Mouse (Mus musculus) CH12.LX (cell line): ENCODE measurements at regions not wholly inside any gene's neighbourhood (a gene's known extent, or its start where the extent isn't known, plus 50 kb on each side); places are given as distances from the start of the nearest gene placed in this dataset.

Experiments
- DNase-seq: peaks from one replicate; pipeline ENCODE4 v3.0.0-alpha.2; 2013; ENCODE audit errors: extremely low read depth
- H3K27ac ChIP-seq: 2 replicates; pipeline ENCODE4 v1.5.1; 2012; ENCODE audit warnings: low read depth, mild to moderate bottlenecking, control low read depth, moderate library complexity; ENCODE audit not compliant: insufficient read depth
- H3K27me3 ChIP-seq: replicated peaks from 2 replicates; pipeline ENCODE3; 2012; ENCODE audit warnings: inconsistent platforms
- H3K36me3 ChIP-seq, 2 experiments: replicated peaks in 1 of 2; 2 replicates each; pipeline versions ENCODE3 to v1.6.1; 2012; ENCODE audit warnings: inconsistent platforms in 1 of 2, low read length in 1 of 2, mild to moderate bottlenecking in 1 of 2, mixed read lengths in 1 of 2, moderate library complexity in 1 of 2; ENCODE audit not compliant: control insufficient read depth in 1 of 2, insufficient read depth in 1 of 2
- H3K4me1 ChIP-seq, 2 experiments: 2 replicates each; pipeline ENCODE4 v1.6.1; 2012; ENCODE audit warnings: inconsistent platforms in 1 of 2, moderate library complexity in 1 of 2; ENCODE audit not compliant: insufficient read depth in 2 of 2, control insufficient read depth in 1 of 2
- H3K4me2 ChIP-seq: 2 replicates; pipeline ENCODE4 v1.6.1; 2012; ENCODE audit warnings: low read depth, mild to moderate bottlenecking, control low read depth; ENCODE audit not compliant: poor library complexity, insufficient read depth, severe bottlenecking
- H3K4me3 ChIP-seq, 3 experiments: fragments of 150-350 bp in 1 of 3; sonication (generic) in 1 of 3; replicated peaks in 1 of 3; 2 replicates each; pipeline versions ENCODE3 to v1.5.1; 2011 to 2012; ENCODE audit warnings: low read depth in 2 of 3, low read length in 2 of 3, mild to moderate bottlenecking in 2 of 3, moderate library complexity in 2 of 3, control low read depth in 1 of 3, improper control_type of control experiment in 1 of 3, inconsistent platforms in 1 of 3, mixed read lengths in 1 of 3; ENCODE audit not compliant: poor library complexity in 1 of 3
- H3K79me2 ChIP-seq: replicated peaks from 2 replicates; pipeline ENCODE4 v1.6.1; 2012; ENCODE audit warnings: mild to moderate bottlenecking, moderate library complexity; ENCODE audit not compliant: control insufficient read depth, poor library complexity, insufficient read depth, severe bottlenecking; ENCODE audit errors: extremely low read depth
- H3K9ac ChIP-seq: 2 replicates; pipeline ENCODE4 v1.6.1; 2012; ENCODE audit warnings: low read depth, mild to moderate bottlenecking, control low read depth, moderate library complexity; ENCODE audit not compliant: insufficient read depth
- H3K9me3 ChIP-seq: replicated peaks from 2 replicates; pipeline ENCODE3; 2012; ENCODE audit warnings: low read length, inconsistent platforms, mixed read lengths
- CHD1 ChIP-seq: IDR thresholded peaks from 2 replicates; pipeline ENCODE4 v1.6.1; 2012; ENCODE audit warnings: low read depth, low read length, improper control_type of control experiment, inconsistent platforms
- CHD2 ChIP-seq: IDR thresholded peaks from 2 replicates; pipeline ENCODE4 v1.6.1; 2011; ENCODE audit warnings: low read length, improper control_type of control experiment
- CTCF ChIP-seq, 2 experiments: IDR thresholded peaks in 1 of 2; conservative IDR thresholded peaks in 1 of 2; 2 replicates each; pipeline ENCODE4 v1.5.1; 2011 to 2012; ENCODE audit warnings: low read depth in 2 of 2, low read length in 2 of 2, improper control_type of control experiment in 1 of 2, inconsistent platforms in 1 of 2, mild to moderate bottlenecking in 1 of 2, moderate library complexity in 1 of 2
- E2F4 ChIP-seq: IDR thresholded peaks from 2 replicates; pipeline ENCODE4 v1.6.1; 2011; ENCODE audit warnings: low read depth, low read length, improper control_type of control experiment; ENCODE audit not compliant: insufficient replicate concordance
- ETS1 ChIP-seq: conservative IDR thresholded peaks from 2 replicates; pipeline ENCODE4 v1.6.1; 2012; ENCODE audit warnings: low read depth, mild to moderate bottlenecking, inconsistent platforms, low read length, improper control_type of control experiment, moderate library complexity
- HCFC1 ChIP-seq: IDR thresholded peaks from 2 replicates; pipeline ENCODE4 v1.6.1; 2012; ENCODE audit warnings: low read depth, mild to moderate bottlenecking, inconsistent platforms, low read length, improper control_type of control experiment
- IRF4 ChIP-seq: IDR thresholded peaks from 2 replicates; pipeline ENCODE4 v1.6.1; 2014; ENCODE audit warnings: low read depth, mild to moderate bottlenecking, inconsistent platforms, low read length, improper control_type of control experiment
- JUN ChIP-seq: IDR thresholded peaks from 2 replicates; pipeline ENCODE4 v1.6.1; 2011; ENCODE audit warnings: low read depth, mild to moderate bottlenecking, low read length, improper control_type of control experiment, moderate library complexity; ENCODE audit not compliant: insufficient read depth
- JUND ChIP-seq: conservative IDR thresholded peaks from 2 replicates; pipeline ENCODE4 v1.6.1; 2011; ENCODE audit warnings: low read depth, low read length, improper control_type of control experiment
- KAT2A ChIP-seq: IDR thresholded peaks from 2 replicates; pipeline ENCODE4 v1.6.1; 2012; ENCODE audit warnings: low read length, improper control_type of control experiment, inconsistent platforms; ENCODE audit not compliant: insufficient replicate concordance
- MAZ ChIP-seq: IDR thresholded peaks from 2 replicates; pipeline ENCODE4 v1.6.1; 2012; ENCODE audit warnings: low read depth, mild to moderate bottlenecking, inconsistent platforms, low read length, improper control_type of control experiment, moderate library complexity
- MXI1 ChIP-seq: IDR thresholded peaks from 2 replicates; pipeline ENCODE4 v1.6.1; 2011; ENCODE audit warnings: mild to moderate bottlenecking, low read depth, low read length, improper control_type of control experiment
- NELFE ChIP-seq: IDR thresholded peaks from 2 replicates; pipeline ENCODE4 v1.6.1; 2011; ENCODE audit warnings: low read depth, low read length, improper control_type of control experiment
- PAX5 ChIP-seq: IDR thresholded peaks from 2 replicates; pipeline ENCODE4 v1.6.1; 2012; ENCODE audit warnings: low read length, inconsistent platforms, mixed read lengths
- POLR2AphosphoS2 ChIP-seq: IDR thresholded peaks from 2 replicates; pipeline ENCODE4 v1.6.1; 2011; ENCODE audit warnings: low read depth, low read length, improper control_type of control experiment
- RAD21 ChIP-seq: IDR thresholded peaks from 2 replicates; pipeline ENCODE4 v1.6.1; 2011; ENCODE audit warnings: low read depth, mild to moderate bottlenecking, low read length, improper control_type of control experiment, moderate library complexity
- RCOR1 ChIP-seq: conservative IDR thresholded peaks from 2 replicates; pipeline ENCODE4 v1.6.1; 2012; ENCODE audit warnings: low read depth, mild to moderate bottlenecking, inconsistent platforms, low read length, improper control_type of control experiment
- SMC3 ChIP-seq: IDR thresholded peaks from 2 replicates; pipeline ENCODE4 v1.6.1; 2011; ENCODE audit warnings: low read depth, low read length, improper control_type of control experiment
- TBP ChIP-seq: conservative IDR thresholded peaks from 2 replicates; pipeline ENCODE4 v1.6.1; 2011; ENCODE audit warnings: low read depth, low read length, improper control_type of control experiment
- USF2 ChIP-seq: conservative IDR thresholded peaks from 2 replicates; pipeline ENCODE4 v1.6.1; 2011; ENCODE audit warnings: low read depth, low read length, improper control_type of control experiment
- ZMIZ1 ChIP-seq: IDR thresholded peaks from 2 replicates; pipeline ENCODE4 v1.6.1; 2012; ENCODE audit warnings: low read depth, mild to moderate bottlenecking, inconsistent platforms, low read length, improper control_type of control experiment
- ZNF384 ChIP-seq: IDR thresholded peaks from 2 replicates; pipeline ENCODE4 v1.6.1; 2012; ENCODE audit warnings: low read depth, low read length, improper control_type of control experiment, inconsistent platforms
- dilution Hi-C: fragments of 300-500 bp; cut with MboI; formaldehyde crosslinking; loops from 2 replicates; pipeline ENCODE4 v1.14.3; 2020; ENCODE audit warnings: low sequenced_read_pairs; ENCODE audit not compliant: extremely low pct_unique_long_range_greater_than_20kb, extremely low pct_ligation_motif_present
- in situ Hi-C: fragments of 300-500 bp; cut with MboI; formaldehyde crosslinking; loops from 3 replicates; pipeline ENCODE4 v1.14.3; 2019; ENCODE audit warnings: low sequenced_read_pairs, low pct_ligation_motif_present, low pct_unique_long_range_greater_than_20kb, mixed read lengths

DNA sequence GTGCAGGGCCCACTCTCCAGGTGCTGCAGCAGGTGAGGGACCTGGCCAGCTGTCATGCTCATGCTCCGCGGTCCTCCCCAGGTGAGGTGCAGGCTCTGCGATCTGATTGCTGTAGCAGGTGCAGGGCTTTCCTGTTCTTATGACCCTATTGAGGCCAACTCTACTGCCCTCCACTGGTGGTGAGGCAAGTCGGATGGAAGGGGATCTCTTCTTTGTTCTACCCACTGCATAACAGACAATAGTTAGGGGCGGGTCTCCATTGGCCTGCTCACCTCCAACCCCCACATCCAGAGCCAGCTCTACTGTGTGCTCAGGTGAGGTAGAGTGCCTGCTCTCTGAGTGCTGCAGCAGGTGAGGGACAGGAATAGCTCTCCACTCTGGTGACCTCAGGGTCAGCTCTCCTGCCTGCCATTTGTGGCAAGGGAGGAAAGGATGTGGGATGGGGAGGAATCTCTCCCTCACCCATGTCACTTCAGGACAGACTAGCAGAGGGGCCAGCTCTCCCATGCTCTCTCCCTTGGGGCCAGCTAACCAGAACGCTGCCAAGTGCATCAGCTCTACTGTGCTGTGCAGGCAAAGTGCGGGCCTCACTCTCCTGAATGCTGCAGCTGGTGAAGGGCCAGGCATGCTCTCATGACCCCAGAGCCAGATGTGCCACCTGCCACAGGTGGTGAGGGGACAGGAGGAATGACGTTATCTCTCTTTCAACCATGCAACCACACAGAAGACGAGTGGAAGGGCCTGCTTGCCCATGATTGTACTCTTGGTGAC lies 1075.3 kb downstream of the 4930444P10Rik start:
- Histone ChIP-seq H3K79me2 (no peaks in the 10 kb centered on the region), H3K4me1 (peaks cover 5 to 15% of the 10 kb centered on the region in 2 experiments; a peak in 3 of 4 replicates), H3K9me3 (no peaks in the 10 kb centered on the region), H3K4me3 (no peak overlapping the region), H3K4me2 (no peak overlapping the region), H3K36me3 (no peaks in the 10 kb centered on the region), H3K27me3 (no peaks in the 10 kb centered on the region), H3K27ac (no peak overlapping the region), H3K9ac (no peak overlapping the region)
- in situ Hi-C loops (loop anchor here (25.0 kb wide), 2 partner anchors 594 to 669 kb away; no protein-coding TSS in a partner anchor), dilution Hi-C loops (no loop called here)
- peak; percentile 5 for TF ChIP-seq RAD21
- no peak for TF ChIP-seq IRF4
- TF ChIP-seq CTCF (conservative IDR thresholded peaks at IDR 0.05 in 1 of 2, IDR thresholded peaks at IDR 0.05 in 1 of 2; ENCODE audit: low read depth in 2 of 2, low read length in 2 of 2), result peak in 1 of 2 experiments; percentile 39; a peak in 2 of 4 replicates
- no peak for TF ChIP-seq USF2
- no peak for TF ChIP-seq POLR2AphosphoS2
- DNase-seq, result peak; percentile 51

DNA sequence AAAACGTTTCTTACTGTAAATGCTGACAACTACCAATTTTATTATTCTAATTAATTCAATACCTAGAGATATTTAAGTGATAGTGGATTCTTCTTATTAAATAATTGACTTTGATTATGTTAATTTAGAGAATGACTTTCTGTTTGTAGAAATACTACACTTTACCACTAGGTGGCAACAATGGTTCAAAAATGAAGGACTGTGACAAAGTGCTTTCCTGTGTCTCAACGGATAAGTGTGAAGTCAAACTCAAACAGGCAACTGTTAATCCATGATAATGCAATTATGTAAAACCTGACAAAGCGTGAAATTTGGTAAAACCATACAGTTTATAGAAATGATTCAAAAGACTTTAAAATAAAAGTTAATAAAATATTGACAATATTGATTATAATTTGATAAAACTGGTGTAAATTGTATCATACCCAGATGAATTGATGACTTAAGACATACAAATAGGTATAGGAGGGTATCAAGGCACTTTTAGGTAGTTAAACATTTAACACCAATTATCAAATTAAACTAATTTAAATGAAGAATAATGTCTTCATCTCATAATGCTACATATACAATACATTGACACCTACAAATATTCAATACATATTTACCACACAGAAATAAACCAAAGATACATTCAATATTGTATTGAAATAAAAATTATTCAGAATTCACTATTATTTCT lies 1085.3 kb downstream of the 4930444P10Rik start:
- no peak overlapping the region for H3K4me3 ChIP-seq
- H3K36me3 ChIP-seq, result no peaks in the 10 kb centered on the region
- H3K4me2 ChIP-seq, result no peak overlapping the region
- in situ Hi-C loops, result loop anchor here (25.0 kb wide), 2 partner anchors 604 to 679 kb away; no protein-coding TSS in a partner anchor
- peak; percentile 54 for DNase-seq
- no peaks in the 10 kb centered on the region for H3K4me1 ChIP-seq
- no peaks in the 10 kb centered on the region for H3K79me2 ChIP-seq
- no peak overlapping the region for H3K9ac ChIP-seq
- dilution Hi-C loops, result no loop called here
- H3K27me3 ChIP-seq, result no peaks in the 10 kb centered on the region
- H3K9me3 ChIP-seq, result no peaks in the 10 kb centered on the region
- H3K27ac ChIP-seq, result no peak overlapping the region
- TF ChIP-seq CTCF (conservative IDR thresholded peaks at IDR 0.05 in 1 of 2, IDR thresholded peaks at IDR 0.05 in 1 of 2; ENCODE audit: low read depth in 2 of 2, low read length in 2 of 2) (peak; percentile 24 to 81; a peak in 2 of 4 replicates), SMC3 (peak; percentile 83), HCFC1 (no peak), RAD21 (peak; percentile 93)

- Histone ChIP-seq H3K4me3 (no peak overlapping the region), H3K27ac (no peak overlapping the region), H3K9me3 (no peaks in the 10 kb centered on the region), H3K36me3 (no peaks in the 10 kb centered on the region), H3K79me2 (no peaks in the 10 kb centered on the region), H3K4me2 (no peak overlapping the region; the same call in 1 of the 2 replicates), H3K27me3 (no peaks in the 10 kb centered on the region), H3K9ac (no peak overlapping the region), H3K4me1 (peaks cover 5 to 31% of the 10 kb centered on the region in 2 experiments; a peak in 3 of 4 replicates)
- in situ Hi-C loops (no loop called here), dilution Hi-C loops (no loop called here)
- DNase-seq, result peak; percentile 77
- no peak for TF ChIP-seq ZMIZ1
- no peak for TF ChIP-seq PAX5
- TF ChIP-seq E2F4, result no peak
- TF ChIP-seq JUN, result peak; percentile 73
- 0 out of 2 replicates have a peak, but pooled peaks have one; percentile 65 for TF ChIP-seq CHD2
- peak; percentile 85; the same call in 1 of the 2 replicates for TF ChIP-seq RCOR1
- peak; percentile 71 for TF ChIP-seq ETS1
- TF ChIP-seq ZNF384, result peak; percentile 66
- peak; percentile 76 for TF ChIP-seq JUND
- no peak for TF ChIP-seq MAZ
- no peak for TF ChIP-seq NELFE
- no peak for TF ChIP-seq TBP
- no peak for TF ChIP-seq KAT2A
- TF ChIP-seq CHD1, result no peak
- TF ChIP-seq MXI1, result no peak
- no peak for TF ChIP-seq SMC3
- TF ChIP-seq IRF4, result peak; percentile 76
Observed at GRCm38 (mm10) chr1:14995348-14995747, 1097.8 kb downstream of the 4930444P10Rik start.
